Mouse (Mus musculus) MEL (cell line): ENCODE data around the gene Hoxc6.

Experiments
- BHLHE40 ChIP-seq: IDR thresholded peaks from 2 replicates; pipeline ENCODE4 v1.6.1; 2012; ENCODE audit warnings: low read depth, mild to moderate bottlenecking, inconsistent platforms, low read length, improper control_type of control experiment, borderline replicate concordance
- CTCF ChIP-seq, 3 experiments: IDR thresholded peaks in 2 of 3; conservative IDR thresholded peaks in 1 of 3; 2 replicates each; pipeline ENCODE4 v1.5.1; 2011 to 2012; ENCODE audit warnings: low read length in 3 of 3, low read depth in 2 of 3, mild to moderate bottlenecking in 2 of 3, improper control_type of control experiment in 1 of 3, inconsistent platforms in 1 of 3, mixed read lengths in 1 of 3, moderate library complexity in 1 of 3; ENCODE audit not compliant: control insufficient read depth in 1 of 3, insufficient read depth in 1 of 3, poor library complexity in 1 of 3, severe bottlenecking in 1 of 3
- EP300 ChIP-seq, 2 experiments: IDR thresholded peaks; 2 replicates each; pipeline ENCODE4 v1.6.1; 2011; ENCODE audit warnings: improper control_type of control experiment in 2 of 2, low read length in 2 of 2, low read depth in 1 of 2, mild to moderate bottlenecking in 1 of 2
- GABPA ChIP-seq: IDR thresholded peaks from 2 replicates; pipeline ENCODE4 v1.6.1; 2012; ENCODE audit warnings: low read depth, mild to moderate bottlenecking, inconsistent platforms, low read length, improper control_type of control experiment, moderate library complexity
- NRF1 ChIP-seq: IDR thresholded peaks from 2 replicates; pipeline ENCODE4 v1.6.1; 2014; ENCODE audit warnings: low read depth, mild to moderate bottlenecking, inconsistent platforms, low read length, improper control_type of control experiment, moderate library complexity; ENCODE audit not compliant: poor library complexity, insufficient read depth, severe bottlenecking
- POLR2A ChIP-seq, 2 experiments: IDR thresholded peaks; 2 replicates each; pipeline ENCODE4 v1.6.1; 2011 to 2012; ENCODE audit warnings: low read length in 2 of 2, mild to moderate bottlenecking in 2 of 2, control low read depth in 1 of 2, improper control_type of control experiment in 1 of 2, low read depth in 1 of 2, moderate library complexity in 1 of 2; ENCODE audit not compliant: control insufficient read depth in 1 of 2, insufficient read depth in 1 of 2, poor library complexity in 1 of 2
- USF1 ChIP-seq: IDR thresholded peaks from 2 replicates; pipeline ENCODE4 v1.6.1; 2014; ENCODE audit warnings: low read depth, mild to moderate bottlenecking, inconsistent platforms, low read length, improper control_type of control experiment, moderate library complexity
- ZNF384 ChIP-seq: IDR thresholded peaks from 2 replicates; pipeline ENCODE4 v1.6.1; 2012; ENCODE audit warnings: low read depth, mild to moderate bottlenecking, inconsistent platforms, low read length, improper control_type of control experiment

- no peak for TF ChIP-seq POLR2A (IDR thresholded peaks at IDR 0.05; ENCODE audit: control insufficient read depth in 1 of 2, insufficient read depth in 1 of 2, low read depth in 1 of 2, low read length in 2 of 2, poor library complexity in 1 of 2)
- TF ChIP-seq BHLHE40 = no peak
- no peak for TF ChIP-seq EP300 (IDR thresholded peaks at IDR 0.05; ENCODE audit: low read depth in 1 of 2, low read length in 2 of 2)
- TF ChIP-seq GABPA = no peak
- TF ChIP-seq CTCF (IDR thresholded peaks at IDR 0.05 in 2 of 3, conservative IDR thresholded peaks at IDR 0.05 in 1 of 3; ENCODE audit: control insufficient read depth in 1 of 3, insufficient read depth in 1 of 3, low read depth in 2 of 3, low read length in 3 of 3, poor library complexity in 1 of 3, severe bottlenecking in 1 of 3) = no peak
- TF ChIP-seq USF1 = no peak
- no peak for TF ChIP-seq NRF1
- TF ChIP-seq ZNF384 = no peak
Observed at GRCm38 (mm10) chr15:103041613-103042012, 43.6 kb downstream of the Hoxc6 start.
